Mouse (Mus musculus): ENCODE measurements around the gene Ctsa. TPM values are rescaled to one million over a fixed set of nuclear protein-coding genes. Genes with fewer than 3 reads are reported as not detected.
"Not testable (repeated sequence)": the region's sequence is repeated elsewhere in the genome, so short reads cannot be mapped to it uniquely, and the experiment has no call there.

Gene Ctsa
- polyA plus RNA-seq, 1 experiment from 2014 or later: 98.4 TPM

DNA sequence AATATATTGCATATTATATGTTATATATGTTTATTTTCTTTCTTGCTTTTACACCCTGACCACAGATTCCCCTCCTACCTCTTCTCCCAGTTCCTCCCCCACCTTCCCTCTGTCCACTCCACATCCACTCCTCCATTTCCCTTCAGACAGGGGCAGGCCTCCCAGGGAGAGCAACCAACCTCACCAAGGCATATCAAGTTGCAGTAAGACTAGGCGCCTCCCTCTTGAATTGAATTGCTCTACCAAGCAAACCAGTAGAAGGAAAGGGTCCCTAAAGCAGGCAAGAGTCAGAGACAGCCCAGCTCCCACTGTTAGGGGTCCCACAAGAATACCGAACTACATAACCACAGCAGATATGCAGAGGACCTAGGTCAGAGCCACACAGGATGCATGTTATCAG, 26.5 kb downstream of the Ctsa start:
- no peak overlapping the region for H3K9ac ChIP-seq (replicated peaks)
- no peak overlapping the region for H3K27ac ChIP-seq (replicated peaks)
- H3K27me3 ChIP-seq: peaks cover 37% of the 10 kb centered on the region
- no peaks in the 10 kb centered on the region for H3K36me3 ChIP-seq
- ATAC-seq (replicated peaks): no peak
- no peaks in the 10 kb centered on the region for H3K9me3 ChIP-seq
- peaks cover 31% of the 10 kb centered on the region for H3K4me1 ChIP-seq
- 72% methylated on average over 2 of the region's 2 CpGs for WGBS
- no peak overlapping the region for H3K4me2 ChIP-seq (replicated peaks)
- no peak overlapping the region for H3K4me3 ChIP-seq

DNA sequence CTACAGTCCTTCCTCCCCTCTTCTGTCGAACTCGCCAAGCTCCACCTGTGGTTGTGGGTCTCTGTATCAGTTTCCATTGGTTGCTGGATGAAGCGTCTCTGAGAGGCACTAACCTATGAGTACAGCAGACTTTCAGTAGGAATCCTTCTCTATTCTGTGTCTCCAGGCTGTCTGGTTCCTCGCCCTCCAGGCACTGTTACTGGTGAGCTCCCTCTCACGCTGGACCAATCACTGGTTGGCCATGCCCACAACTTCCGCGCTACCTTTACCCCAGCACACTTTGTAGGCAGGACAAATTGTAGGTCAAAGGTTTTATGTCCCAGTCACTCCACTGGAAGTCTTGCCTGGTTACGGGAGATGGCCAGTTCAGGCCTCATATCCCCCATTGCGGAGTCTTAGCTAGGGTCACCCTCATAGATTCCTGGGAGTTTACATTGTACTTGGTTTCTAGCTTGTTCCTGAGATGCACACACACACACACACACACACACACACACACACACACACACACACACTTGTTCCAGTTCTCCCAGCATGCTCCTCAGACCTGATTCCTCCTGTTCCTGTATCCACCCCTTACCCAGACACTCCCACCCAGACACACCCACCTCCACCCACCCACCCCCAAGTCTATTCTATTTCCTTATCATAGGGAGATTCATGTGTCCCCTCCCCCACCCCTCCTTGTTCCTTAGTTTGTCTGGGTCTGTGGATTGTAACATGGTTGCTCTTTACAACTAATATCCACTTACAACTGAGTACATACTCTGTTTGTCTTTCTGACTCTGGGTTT, 27.2 kb downstream of the Ctsa start:
- WGBS: 64% methylated on average over 9 of the region's 9 CpGs
- H3K27me3 ChIP-seq: peaks cover 36% of the 10 kb centered on the region

DNA sequence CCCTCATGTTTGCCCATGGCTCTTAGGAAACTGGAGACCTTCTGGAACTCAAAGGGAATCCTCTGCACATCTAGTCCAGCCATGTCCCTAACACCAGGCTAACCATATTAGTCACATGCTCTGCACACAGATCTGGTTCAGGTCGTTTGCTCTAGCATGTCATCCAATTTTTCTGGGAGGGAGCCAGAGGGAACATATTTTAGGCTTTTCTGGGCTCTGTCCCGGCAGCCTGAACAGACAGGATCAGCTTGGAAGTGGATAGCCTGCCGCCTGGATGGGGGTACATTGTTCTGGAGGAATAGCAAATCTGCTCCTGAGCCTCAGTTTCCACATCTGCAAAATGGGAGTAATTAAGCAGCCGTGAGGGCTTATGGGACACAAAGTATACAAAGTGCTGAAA, 28.4 kb downstream of the Ctsa start:
- Histone ChIP-seq H3K27ac (replicated peaks) (no peak overlapping the region), H3K4me3 (no peak overlapping the region), H3K9ac (replicated peaks) (no peak overlapping the region), H3K4me2 (replicated peaks) (no peak overlapping the region), H3K9me3 (no peaks in the 10 kb centered on the region), H3K36me3 (no peaks in the 10 kb centered on the region), H3K27me3 (peaks cover 27% of the 10 kb centered on the region; the same call in 1 of the 2 replicates), H3K4me1 (peaks cover 31% of the 10 kb centered on the region)
- no peak for ATAC-seq (replicated peaks)
- WGBS: 71% methylated on average over 4 of the region's 4 CpGs

More for the DNA sequence above, 27.2 kb downstream of the Ctsa start:
- no peak for ATAC-seq (replicated peaks)
- no peaks in the 10 kb centered on the region for H3K9me3 ChIP-seq
- H3K4me1 ChIP-seq: peaks cover 31% of the 10 kb centered on the region
- no peak overlapping the region for H3K27ac ChIP-seq (replicated peaks)
- H3K4me2 ChIP-seq (replicated peaks): no peak overlapping the region
- no peak overlapping the region for H3K4me3 ChIP-seq
- no peaks in the 10 kb centered on the region for H3K36me3 ChIP-seq
- no peak overlapping the region for H3K9ac ChIP-seq (replicated peaks)

DNA sequence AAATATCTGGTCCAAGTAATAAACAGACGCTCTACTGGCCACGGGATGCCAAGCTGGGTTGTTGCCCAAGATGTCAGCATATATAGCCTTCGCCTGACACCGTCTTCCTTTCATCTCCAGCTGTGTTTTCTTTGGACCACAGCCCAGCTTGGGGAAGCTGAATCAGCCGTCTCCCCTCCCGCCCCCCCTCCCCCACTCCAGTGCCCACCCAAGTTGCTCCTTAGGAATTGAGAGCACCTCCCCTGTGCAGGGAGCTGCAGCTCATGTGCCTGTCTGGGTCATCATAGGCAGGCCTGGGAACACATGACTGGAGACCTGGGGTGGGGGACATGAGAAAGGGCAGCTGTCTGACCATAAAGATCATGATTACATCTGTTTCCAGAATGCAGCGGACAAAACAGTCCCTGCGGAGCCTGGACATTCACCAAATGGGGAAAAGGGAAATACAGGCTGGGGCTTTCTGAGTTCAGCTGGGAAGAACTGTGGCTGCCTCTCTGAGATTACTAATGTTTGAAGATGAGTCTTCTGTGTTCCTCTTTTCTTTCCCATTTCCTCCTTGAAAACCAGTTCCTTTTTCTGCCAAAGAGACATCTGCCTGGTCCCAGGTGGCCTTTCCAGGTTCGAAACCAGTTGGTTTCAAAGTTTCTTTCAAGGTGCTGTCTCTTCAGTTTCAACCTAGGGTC, 29.6 kb downstream of the Ctsa start:
- WGBS: 36% methylated on average over 9 of the region's 9 CpGs
- Histone ChIP-seq H3K4me1 (peaks cover 19% of the 10 kb centered on the region), H3K9me3 (no peaks in the 10 kb centered on the region), H3K4me2 (replicated peaks) (no peak overlapping the region), H3K27ac (replicated peaks) (peak overlapping the region; percentile 16; the same call in 1 of the 2 replicates), H3K4me3 (no peak overlapping the region), H3K36me3 (no peaks in the 10 kb centered on the region), H3K9ac (replicated peaks) (no peak overlapping the region), H3K27me3 (peaks cover 14% of the 10 kb centered on the region; the same call in 1 of the 2 replicates)
- ATAC-seq (replicated peaks): no peak

DNA sequence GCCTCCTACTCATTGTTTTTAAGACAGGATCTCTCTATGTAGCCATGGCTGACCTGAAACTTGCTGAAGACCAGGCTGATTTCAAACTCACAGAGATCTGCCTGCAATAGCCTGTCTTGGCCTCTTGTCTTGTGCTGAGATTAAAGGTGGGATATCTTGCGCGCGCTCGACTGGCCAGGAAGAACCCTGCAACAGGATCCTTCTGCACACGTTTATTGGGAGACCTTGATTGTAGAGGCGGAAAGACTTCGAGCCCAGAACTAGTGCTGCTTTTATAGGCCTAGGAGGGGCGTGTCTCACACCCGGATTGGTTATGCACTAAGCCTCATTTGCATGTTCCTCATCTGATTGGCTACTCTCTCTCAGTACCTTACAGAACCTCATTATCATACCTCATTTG, 30.7 kb downstream of the Ctsa start:
- H3K27ac ChIP-seq (replicated peaks); H3K4me2 ChIP-seq (replicated peaks); H3K9me3 ChIP-seq; H3K27me3 ChIP-seq; H3K9ac ChIP-seq (replicated peaks); H3K4me3 ChIP-seq; H3K36me3 ChIP-seq; ATAC-seq (replicated peaks): not testable (repeated sequence)
- WGBS: 92% methylated on average over 9 of the region's 9 CpGs
- peaks cover 10% of the 10 kb centered on the region for H3K4me1 ChIP-seq

DNA sequence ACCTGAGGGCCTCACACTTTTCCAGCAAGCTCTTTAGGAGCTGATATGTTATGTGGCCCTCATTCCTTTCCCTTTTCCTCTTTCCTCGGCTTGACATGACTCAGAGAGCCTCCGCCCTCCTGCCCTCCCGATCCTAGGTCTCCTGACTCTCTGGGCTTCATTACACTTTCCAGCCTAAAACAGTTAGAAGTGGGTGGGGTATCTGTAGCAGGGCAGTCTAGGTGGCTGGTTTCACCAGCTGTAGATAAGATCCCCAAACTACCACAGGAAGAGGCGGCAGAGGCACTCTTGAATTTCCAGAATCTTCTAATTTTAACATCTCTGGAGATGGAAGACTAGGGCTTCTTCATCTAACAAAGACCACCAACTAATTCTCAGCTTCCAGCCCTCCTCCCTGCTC, 31.9 kb downstream of the Ctsa start:
- Histone ChIP-seq H3K27ac (replicated peaks) (no peak overlapping the region), H3K4me3 (no peak overlapping the region), H3K9me3 (no peaks in the 10 kb centered on the region), H3K36me3 (no peaks in the 10 kb centered on the region), H3K4me1 (peaks cover 10% of the 10 kb centered on the region), H3K4me2 (replicated peaks) (no peak overlapping the region), H3K27me3 (peaks cover 2% of the 10 kb centered on the region; the same call in 1 of the 2 replicates), H3K9ac (replicated peaks) (no peak overlapping the region)
- no peak for ATAC-seq (replicated peaks)
- WGBS: 94% methylated on average over 4 of the region's 4 CpGs

DNA sequence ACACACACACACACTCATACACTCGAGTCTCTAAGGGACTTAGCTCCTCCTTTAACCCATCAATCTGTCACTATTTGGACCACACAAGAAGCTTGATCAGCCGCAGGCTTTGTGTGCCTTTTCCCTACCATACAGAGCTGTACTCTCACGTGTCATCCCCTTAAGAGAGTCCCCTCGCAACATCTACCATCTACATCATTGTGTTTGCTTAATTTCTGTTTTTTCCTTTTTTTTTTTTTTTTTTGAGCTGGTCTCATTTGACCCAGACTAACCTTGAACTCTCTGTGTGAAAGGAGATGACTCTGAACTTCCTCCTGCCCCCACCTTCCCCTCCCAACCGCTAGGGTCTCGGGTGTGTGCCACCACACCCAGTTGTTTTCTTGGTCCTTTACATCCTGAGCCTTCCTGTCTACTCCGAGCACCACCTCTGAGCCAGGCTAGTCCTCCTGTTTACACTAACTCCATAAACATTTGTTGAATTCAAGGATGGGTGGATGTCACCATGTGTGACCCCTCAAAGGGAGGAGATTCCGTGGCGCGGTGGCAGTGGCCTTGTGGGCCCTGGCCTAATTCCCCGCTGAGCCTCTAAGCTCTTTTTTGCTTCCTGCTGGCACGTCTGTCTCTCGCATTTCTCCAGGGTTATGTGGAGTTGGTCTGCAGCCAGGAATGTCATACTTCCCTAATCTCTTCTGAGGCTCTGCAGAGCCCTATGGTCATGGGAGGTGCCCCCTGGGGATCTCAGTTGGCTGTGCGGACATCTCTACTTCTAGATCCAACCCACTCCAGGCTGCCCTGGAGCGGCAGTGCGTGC, 34.3 kb downstream of the Ctsa start:
- H3K9ac ChIP-seq (replicated peaks): no peak overlapping the region
- H3K36me3 ChIP-seq: no peaks in the 10 kb centered on the region
- H3K4me1 ChIP-seq: peaks cover 7% of the 10 kb centered on the region
- no peak for ATAC-seq (replicated peaks)
- H3K4me2 ChIP-seq (replicated peaks): no peak overlapping the region
- H3K4me3 ChIP-seq: no peak overlapping the region
- H3K27ac ChIP-seq (replicated peaks): no peak overlapping the region
- WGBS: 74% methylated on average over 16 of the region's 16 CpGs
- H3K9me3 ChIP-seq: no peaks in the 10 kb centered on the region
- no peaks in the 10 kb centered on the region for H3K27me3 ChIP-seq

DNA sequence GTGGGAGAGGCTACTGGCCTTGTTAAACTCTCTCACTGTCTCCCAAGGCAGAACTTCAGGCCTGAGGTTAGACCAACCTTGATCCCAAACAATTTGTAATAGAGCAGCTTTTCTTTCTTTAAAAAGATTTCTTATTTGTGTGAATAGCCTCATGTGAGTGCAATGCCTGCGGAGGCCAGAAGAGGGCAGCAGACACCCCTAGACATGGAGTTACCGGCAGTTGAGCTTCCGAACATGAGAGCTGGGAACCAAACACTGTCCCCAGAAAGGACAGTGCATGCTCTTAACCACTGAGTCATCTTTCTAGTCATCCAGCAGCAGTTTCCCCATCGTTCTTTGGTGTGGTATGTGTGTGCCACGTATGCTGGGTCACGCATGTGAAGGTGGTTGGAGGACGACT, 34.9 kb downstream of the Ctsa start:
- Histone ChIP-seq H3K9ac (replicated peaks) (no peak overlapping the region), H3K9me3 (no peaks in the 10 kb centered on the region), H3K27ac (replicated peaks) (no peak overlapping the region), H3K4me1 (peaks cover 2% of the 10 kb centered on the region; the same call in 1 of the 2 replicates), H3K27me3 (no peaks in the 10 kb centered on the region), H3K4me2 (replicated peaks) (no peak overlapping the region), H3K36me3 (no peaks in the 10 kb centered on the region), H3K4me3 (no peak overlapping the region)
- 92% methylated on average over 7 of the region's 7 CpGs for WGBS
- ATAC-seq (replicated peaks): no peak

DNA sequence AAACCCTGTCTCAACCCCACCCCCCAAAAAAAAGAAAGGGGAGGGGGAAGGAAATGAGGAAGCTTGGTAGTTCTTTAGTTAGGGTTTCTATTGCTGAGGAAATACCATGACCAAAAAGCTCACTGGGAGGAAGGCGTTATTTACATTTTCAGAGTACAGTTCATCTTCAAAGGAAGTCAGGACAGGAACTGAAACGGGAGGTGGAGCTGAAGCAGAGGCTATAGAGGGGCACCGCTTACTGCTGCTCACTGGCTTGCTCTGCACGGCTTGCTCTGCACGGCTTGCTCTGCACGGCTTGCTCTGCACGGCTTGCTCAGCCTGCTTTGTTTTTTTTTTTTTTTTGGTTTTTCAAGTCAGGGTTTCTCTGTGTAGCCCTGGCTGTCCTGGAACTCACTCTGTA, 35.8 kb downstream of the Ctsa start:
- H3K4me2 ChIP-seq (replicated peaks): no peak overlapping the region
- no peaks in the 10 kb centered on the region for H3K9me3 ChIP-seq
- H3K9ac ChIP-seq (replicated peaks): no peak overlapping the region
- no peak overlapping the region for H3K4me3 ChIP-seq
- H3K36me3 ChIP-seq: no peaks in the 10 kb centered on the region
- H3K27ac ChIP-seq (replicated peaks): no peak overlapping the region
- WGBS: 83% methylated on average over 7 of the region's 7 CpGs
- no peaks in the 10 kb centered on the region for H3K27me3 ChIP-seq
- no peak for ATAC-seq (replicated peaks)
- no peaks in the 10 kb centered on the region for H3K4me1 ChIP-seq

DNA sequence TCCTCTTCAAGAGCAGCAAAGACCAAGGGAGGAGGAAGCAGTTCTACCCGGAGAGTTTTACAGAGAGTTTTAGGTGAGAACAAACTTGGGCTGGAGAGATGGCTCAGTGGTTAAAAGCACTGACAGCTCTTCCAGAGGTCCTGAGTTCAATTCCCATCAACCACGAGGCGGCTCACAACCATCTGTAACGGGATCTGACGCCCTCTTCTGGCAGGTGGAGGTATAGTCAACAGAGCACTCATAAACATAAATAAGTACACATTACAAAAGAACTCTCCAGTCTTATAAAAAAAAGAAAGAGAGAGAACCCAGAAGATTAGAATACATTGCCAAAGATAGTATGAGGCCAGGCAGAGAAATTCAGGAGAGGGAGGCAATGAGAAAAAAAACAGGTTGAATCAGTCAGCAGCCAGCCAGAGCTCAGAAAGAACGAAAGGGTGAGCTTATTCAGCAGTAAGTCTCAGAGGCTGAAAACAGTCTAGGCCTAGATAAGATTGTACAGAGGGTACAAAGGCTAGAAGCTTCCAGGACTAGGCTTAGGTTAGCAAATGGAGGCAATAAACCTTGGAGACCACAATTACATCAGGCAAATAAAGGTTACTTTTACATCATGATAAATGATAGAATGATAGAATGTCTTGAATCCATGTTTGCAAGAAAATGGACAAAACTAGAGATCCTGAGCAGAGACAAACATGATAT, 39.1 kb downstream of the Ctsa start:
- WGBS: 58% methylated on average over 6 of the region's 6 CpGs
- no peak overlapping the region for H3K4me3 ChIP-seq
- no peaks in the 10 kb centered on the region for H3K9me3 ChIP-seq
- no peak overlapping the region for H3K4me2 ChIP-seq (replicated peaks)
- H3K4me1 ChIP-seq: no peaks in the 10 kb centered on the region
- H3K36me3 ChIP-seq: no peaks in the 10 kb centered on the region
- no peaks in the 10 kb centered on the region for H3K27me3 ChIP-seq
- H3K9ac ChIP-seq (replicated peaks): no peak overlapping the region
- no peak for ATAC-seq (replicated peaks)
- H3K27ac ChIP-seq (replicated peaks): no peak overlapping the region

DNA sequence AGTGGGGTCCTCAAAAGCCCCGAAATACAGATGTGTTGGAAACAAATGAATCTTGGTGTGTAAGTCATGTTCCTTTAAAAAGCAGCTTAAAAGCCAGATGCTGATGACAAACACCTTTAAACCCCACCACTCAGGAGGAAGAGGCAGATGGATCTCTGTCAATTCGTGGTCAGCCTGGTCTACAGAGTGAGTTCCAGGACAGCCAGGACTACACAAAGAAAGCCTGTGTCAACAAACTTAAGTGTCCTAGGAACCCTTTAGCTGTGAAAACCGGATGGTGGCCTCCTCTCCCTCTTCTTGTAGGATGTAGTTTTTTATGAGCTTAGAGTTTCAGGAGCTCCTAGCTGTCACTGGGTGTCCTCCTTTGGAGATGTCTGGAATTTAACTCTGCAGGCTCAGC, 40.9 kb downstream of the Ctsa start:
- no peak overlapping the region for H3K9ac ChIP-seq (replicated peaks)
- 76% methylated on average over 3 of the region's 3 CpGs for WGBS
- no peak overlapping the region for H3K27ac ChIP-seq (replicated peaks)
- no peaks in the 10 kb centered on the region for H3K36me3 ChIP-seq
- no peak overlapping the region for H3K4me2 ChIP-seq (replicated peaks)
- no peaks in the 10 kb centered on the region for H3K27me3 ChIP-seq
- no peak overlapping the region for H3K4me3 ChIP-seq
- H3K9me3 ChIP-seq: no peaks in the 10 kb centered on the region
- no peak for ATAC-seq (replicated peaks)
- peaks cover 7% of the 10 kb centered on the region for H3K4me1 ChIP-seq
